Mouse (Mus musculus) intestine, embryonic 14.5 days (tissue): ENCODE measurements around the gene Cdx4. TPM values are rescaled to one million over a fixed set of nuclear protein-coding genes. Genes with fewer than 3 reads are reported as not detected.

Experiments
- ATAC-seq: fragments of 200-750 bp; cut with Nextera tagmentation; replicated peaks from 2 replicates; pipeline ENCODE4 v1.8.0; 2017; ENCODE audit warnings: low read depth, moderate number of reproducible peaks, moderate TSS enrichment, moderate library complexity; ENCODE audit not compliant: low FRiP score, low TSS enrichment
- DNase-seq: peaks from one replicate; pipeline ENCODE4 v3.0.0-alpha.2; 2018; ENCODE audit warnings: low spot score
- H3K27ac ChIP-seq: fragments of 300-500 bp; sonication (generic); 2 replicates; pipeline ENCODE4 v1.5.1; 2014; ENCODE audit warnings: low read depth, mild to moderate bottlenecking, control low read depth
- H3K27me3 ChIP-seq: fragments of 300-500 bp; sonication (generic); replicated peaks from 2 replicates; pipeline ENCODE4 v1.6.1; 2014; ENCODE audit warnings: low read length, control low read depth; ENCODE audit not compliant: control insufficient read depth, insufficient read depth
- H3K36me3 ChIP-seq: fragments of 300-500 bp; sonication (generic); 2 replicates; pipeline ENCODE4 v1.6.1; 2014; ENCODE audit warnings: low read length, control low read depth; ENCODE audit not compliant: control insufficient read depth, insufficient read depth
- H3K4me1 ChIP-seq: fragments of 300-500 bp; sonication (generic); replicated peaks from 2 replicates; pipeline ENCODE4 v1.6.1; 2014; ENCODE audit warnings: low read length, control low read depth, mixed read lengths; ENCODE audit not compliant: control insufficient read depth, insufficient read depth
- H3K4me2 ChIP-seq: fragments of 300-500 bp; sonication (generic); 2 replicates; pipeline ENCODE4 v1.6.1; 2014; ENCODE audit warnings: low read length
- H3K4me3 ChIP-seq: fragments of 300-500 bp; sonication (generic); 2 replicates; pipeline ENCODE4 v1.5.1; 2014; ENCODE audit warnings: low read depth, low read length, control low read depth, mixed read lengths
- H3K9ac ChIP-seq: fragments of 300-500 bp; sonication (generic); 2 replicates; pipeline ENCODE4 v1.6.1; 2014; ENCODE audit warnings: mild to moderate bottlenecking, low read length
- H3K9me3 ChIP-seq: fragments of 300-500 bp; sonication (generic); 2 replicates; pipeline ENCODE4 v1.6.1; 2016; ENCODE audit warnings: low read length, control low read depth; ENCODE audit not compliant: control insufficient read depth
- WGBS: fragments of 180-500 bp; shearing (Covaris S2); extraction: QIAGEN DNeasy Blood & Tissue Kit; methylation state at CpG from one replicate; pipeline ENCODE4 v1.1.7; 2014; 5-methylcytosine and 5-hydroxymethylcytosine counted together
- polyA plus RNA-seq: library from polyadenylated mRNA; unstranded; fragments of >200 nt; fragmentation: Nextera tagmentation; extraction: Ambion mirVana; gene quantifications from 2 replicates; pipeline ENCODE4 v1.2.1, GENCODE M21; 2014

The Cdx4 gene
- polyA plus RNA-seq, 1 experiment from 2014 or later, result not detected

DNA sequence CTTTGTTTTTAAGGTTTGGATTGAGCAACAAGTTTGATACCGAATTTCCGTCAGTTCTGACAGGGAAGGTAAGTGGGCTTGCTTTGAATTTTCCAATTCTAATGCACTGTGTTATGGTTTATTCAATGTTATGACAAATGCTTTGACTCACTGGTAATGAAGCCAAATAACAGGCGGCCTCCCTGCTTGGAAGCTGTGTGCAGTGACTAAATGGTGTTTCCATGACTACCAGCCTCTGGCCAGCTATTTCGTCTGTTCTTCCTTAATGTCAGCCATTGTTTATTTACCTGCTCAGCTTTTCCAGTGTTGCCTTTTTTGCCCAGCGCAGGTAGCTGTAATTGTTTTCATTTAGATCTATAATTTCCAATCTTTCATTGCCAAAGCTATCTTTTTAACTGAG is 45.0 kb downstream of the Cdx4 start:
- no peaks in the 10 kb centered on the region for H3K9me3 ChIP-seq
- H3K4me2 ChIP-seq, result no peak overlapping the region
- H3K9ac ChIP-seq, result no peak overlapping the region
- no peak overlapping the region for H3K4me3 ChIP-seq
- no peaks in the 10 kb centered on the region for H3K4me1 ChIP-seq
- H3K27me3 ChIP-seq, result peaks cover 3% of the 10 kb centered on the region; the same call in 1 of the 2 replicates
- DNase-seq, result no peak
- no peaks in the 10 kb centered on the region for H3K36me3 ChIP-seq
- WGBS, result 46% methylated on average over 5 of the region's 5 CpGs
- ATAC-seq, result no peak
- H3K27ac ChIP-seq, result no peak overlapping the region

DNA sequence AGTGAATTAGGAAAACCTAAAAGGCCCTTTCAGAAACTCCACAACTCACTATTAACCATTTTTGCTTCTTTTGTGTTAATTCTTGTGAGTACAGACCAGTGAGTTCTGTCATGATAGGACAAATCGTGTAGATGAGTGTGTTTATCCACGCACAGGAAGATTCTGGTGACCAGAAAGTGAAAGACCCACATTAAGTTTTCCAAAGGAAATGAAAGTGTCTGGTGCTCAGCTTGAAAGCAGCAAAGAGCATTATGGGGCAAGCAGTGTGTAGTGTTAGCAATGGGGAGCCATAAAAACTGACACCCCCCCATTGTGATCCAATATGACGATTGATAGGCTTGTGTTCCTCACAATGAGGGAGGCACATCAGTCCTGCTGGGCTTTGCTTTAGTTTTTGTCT is 47.5 kb downstream of the Cdx4 start:
- no peak overlapping the region for H3K9ac ChIP-seq
- no peak for DNase-seq
- 0 out of 2 replicates have a peak, but pooled peaks cover 3% of the 10 kb centered on the region for H3K27me3 ChIP-seq
- H3K27ac ChIP-seq, result no peak overlapping the region
- H3K4me3 ChIP-seq, result no peak overlapping the region
- H3K4me1 ChIP-seq, result no peaks in the 10 kb centered on the region
- no peak for ATAC-seq
- no peaks in the 10 kb centered on the region for H3K36me3 ChIP-seq
- H3K4me2 ChIP-seq, result no peak overlapping the region
- 69% methylated on average over 3 of the region's 3 CpGs for WGBS
- H3K9me3 ChIP-seq, result no peaks in the 10 kb centered on the region

DNA sequence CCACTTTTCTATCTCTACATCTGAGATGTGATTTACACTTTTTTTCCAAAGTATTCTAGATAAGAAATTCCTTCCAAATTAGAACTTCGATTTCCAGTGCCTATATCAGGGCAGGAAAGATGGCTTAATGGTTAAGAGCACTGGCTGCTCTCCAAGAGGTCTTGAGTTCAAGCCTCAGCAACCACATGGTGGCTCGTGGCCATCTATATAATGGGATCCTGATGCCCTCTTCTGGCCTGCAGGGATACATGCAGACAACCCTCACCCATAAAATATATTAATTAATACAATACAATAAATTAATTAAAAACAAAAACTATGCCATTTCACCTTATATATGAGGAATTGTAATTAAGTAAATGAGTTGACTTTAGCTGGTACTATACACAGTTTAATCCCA is 50.0 kb downstream of the Cdx4 start:
- Histone ChIP-seq H3K4me2 (no peak overlapping the region), H3K9me3 (no peaks in the 10 kb centered on the region), H3K4me1 (no peaks in the 10 kb centered on the region), H3K9ac (no peak overlapping the region), H3K36me3 (no peaks in the 10 kb centered on the region), H3K27me3 (0 out of 2 replicates have a peak, but pooled peaks cover 3% of the 10 kb centered on the region), H3K4me3 (no peak overlapping the region), H3K27ac (no peak overlapping the region)
- ATAC-seq (no peak), DNase-seq (no peak)
- WGBS, result 74% methylated on average over 2 of the region's 2 CpGs

DNA sequence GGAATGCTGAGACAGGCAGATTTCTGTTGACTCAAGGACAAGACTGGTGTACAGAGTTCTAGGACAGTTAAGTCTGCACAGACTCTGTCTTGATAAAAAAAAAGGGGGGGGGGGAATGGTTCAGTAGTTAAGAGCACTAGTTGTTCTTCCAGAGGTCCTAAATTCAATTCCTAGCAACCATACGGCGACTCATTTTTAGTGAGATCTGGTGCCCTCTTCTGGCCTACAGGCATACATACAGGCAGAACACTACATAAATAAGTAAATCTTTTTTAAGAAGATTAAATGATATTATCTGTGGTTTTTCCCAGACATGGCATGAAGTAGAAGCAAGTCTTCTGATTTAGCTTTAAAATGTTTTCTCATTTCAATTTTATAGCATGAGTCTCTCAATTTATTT is 50.4 kb downstream of the Cdx4 start:
- no peak overlapping the region for H3K27ac ChIP-seq
- no peak overlapping the region for H3K9ac ChIP-seq
- H3K9me3 ChIP-seq, result no peaks in the 10 kb centered on the region
- no peaks in the 10 kb centered on the region for H3K4me1 ChIP-seq
- DNase-seq (no peak), ATAC-seq (no peak)
- H3K36me3 ChIP-seq, result no peaks in the 10 kb centered on the region
- H3K27me3 ChIP-seq, result 0 out of 2 replicates have a peak, but pooled peaks cover 3% of the 10 kb centered on the region
- no peak overlapping the region for H3K4me3 ChIP-seq
- 45% methylated on average over 2 of the region's 2 CpGs for WGBS
- H3K4me2 ChIP-seq, result no peak overlapping the region

DNA sequence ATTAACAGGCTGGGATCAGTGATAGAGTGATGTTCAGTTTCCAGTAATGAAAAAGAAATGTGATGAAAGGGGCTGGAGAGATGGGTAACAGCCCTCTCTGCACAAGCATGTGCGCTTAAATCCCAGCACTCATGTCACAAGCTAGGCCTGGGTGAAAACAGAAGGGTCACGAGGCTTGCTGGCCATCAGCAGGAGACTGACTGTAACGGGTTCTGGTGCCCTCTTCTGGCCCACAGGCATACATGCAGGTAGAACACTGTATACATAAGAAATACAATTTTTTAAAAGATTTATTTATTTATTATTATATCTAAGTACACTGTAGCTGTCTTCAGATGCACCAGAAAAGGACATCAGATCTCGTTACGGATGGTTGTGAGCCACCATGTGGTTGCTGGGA is 53.1 kb downstream of the Cdx4 start:
- no peaks in the 10 kb centered on the region for H3K9me3 ChIP-seq
- no peak overlapping the region for H3K9ac ChIP-seq
- H3K4me3 ChIP-seq, result no peak overlapping the region
- no peaks in the 10 kb centered on the region for H3K4me1 ChIP-seq
- no peak for DNase-seq
- H3K36me3 ChIP-seq, result no peaks in the 10 kb centered on the region
- H3K4me2 ChIP-seq, result no peak overlapping the region
- ATAC-seq, result no peak
- H3K27ac ChIP-seq, result no peak overlapping the region
- H3K27me3 ChIP-seq, result 0 out of 2 replicates have a peak, but pooled peaks cover 3% of the 10 kb centered on the region
- WGBS, result 65% methylated on average over 5 of the region's 5 CpGs

Other genes starting within 250 kb of the Cdx4 start
- gene Nap1l2, start 134.8 kb upstream of the Cdx4 start, polyA plus RNA-seq, result 3.0 and 4.5 TPM in 2 replicates
- gene Chic1, start 35.1 kb downstream of the Cdx4 start, polyA plus RNA-seq, result 6.0 and 6.1 TPM in 2 replicates
- gene Tsx, start 93.1 kb downstream of the Cdx4 start, polyA plus RNA-seq, result 0.38 and 0.77 TPM in 2 replicates
- gene Gm26992, start 100.6 kb downstream of the Cdx4 start, polyA plus RNA-seq, result not detected in 2 replicates